Mouse (Mus musculus): ENCODE measurements around the gene Lsmem1. TPM values are rescaled to one million over a fixed set of nuclear protein-coding genes. Genes with fewer than 3 reads are reported as not detected.

Gene Lsmem1
- polyA plus RNA-seq, 1 experiment from 2014 or later: not detected

GRCm38 (mm10) chr12:40200484-40201235 lies 1.4 kb upstream of the Lsmem1 start:
- Histone ChIP-seq H3K4me1 (ENCODE audit: control insufficient read depth, insufficient read depth, low read length) (no peaks in the 10 kb centered on the region), H3K4me2 (replicated peaks; ENCODE audit: low read depth, low read length) (no peak overlapping the region), H3K9me3 (ENCODE audit: control insufficient read depth, low read depth, low read length) (no peaks in the 10 kb centered on the region), H3K4me3 (ENCODE audit: low read depth, low read length) (no peak overlapping the region), H3K9ac (replicated peaks; ENCODE audit: low read depth, low read length) (no peak overlapping the region), H3K27ac (ENCODE audit: low read length) (no peak overlapping the region), H3K36me3 (ENCODE audit: control insufficient read depth, insufficient read depth, low read length) (peaks cover 27% of the 10 kb centered on the region), H3K27me3 (ENCODE audit: control insufficient read depth, insufficient read depth, low read length) (no peaks in the 10 kb centered on the region)
- 79% methylated on average over 6 of the region's 6 CpGs for WGBS
- no peak for ATAC-seq (ENCODE audit: insufficient number of reproducible peaks, insufficient read depth, low FRiP score, low read depth)

GRCm38 (mm10) chr12:40199795-40200402 lies 609 bp upstream of the Lsmem1 start:
- H3K9ac ChIP-seq (replicated peaks; ENCODE audit: low read depth, low read length): no peak overlapping the region
- H3K4me1 ChIP-seq (ENCODE audit: control insufficient read depth, insufficient read depth, low read length): no peaks in the 10 kb centered on the region
- ATAC-seq (ENCODE audit: insufficient number of reproducible peaks, insufficient read depth, low FRiP score, low read depth): no peak
- no peaks in the 10 kb centered on the region for H3K9me3 ChIP-seq (ENCODE audit: control insufficient read depth, low read depth, low read length)
- peaks cover 20% of the 10 kb centered on the region for H3K36me3 ChIP-seq (ENCODE audit: control insufficient read depth, insufficient read depth, low read length)
- no peak overlapping the region for H3K4me3 ChIP-seq (ENCODE audit: low read depth, low read length)
- WGBS: 45% methylated on average over 7 of the region's 7 CpGs
- H3K4me2 ChIP-seq (replicated peaks; ENCODE audit: low read depth, low read length): no peak overlapping the region
- H3K27ac ChIP-seq (ENCODE audit: low read length): no peak overlapping the region
- no peaks in the 10 kb centered on the region for H3K27me3 ChIP-seq (ENCODE audit: control insufficient read depth, insufficient read depth, low read length)

- Histone ChIP-seq H3K27me3 (ENCODE audit: control insufficient read depth, insufficient read depth, low read length) (no peaks in the 10 kb centered on the region), H3K4me1 (ENCODE audit: control insufficient read depth, insufficient read depth, low read length) (no peaks in the 10 kb centered on the region), H3K9ac (replicated peaks; ENCODE audit: low read depth, low read length) (no peak overlapping the region), H3K27ac (ENCODE audit: low read length) (no peak overlapping the region), H3K9me3 (ENCODE audit: control insufficient read depth, low read depth, low read length) (no peaks in the 10 kb centered on the region), H3K4me3 (ENCODE audit: low read depth, low read length) (no peak overlapping the region), H3K4me2 (replicated peaks; ENCODE audit: low read depth, low read length) (no peak overlapping the region), H3K36me3 (ENCODE audit: control insufficient read depth, insufficient read depth, low read length) (peaks cover 9% of the 10 kb centered on the region; the same call in 1 of the 2 replicates)
- ATAC-seq (ENCODE audit: insufficient number of reproducible peaks, insufficient read depth, low FRiP score, low read depth): no peak
- 84% methylated on average over 9 of the region's 9 CpGs for WGBS
Measured at GRCm38 (mm10) chr12:40198427-40198826, 863 bp downstream of the Lsmem1 start.

GRCm38 (mm10) chr12:40198019-40198418 lies 1.3 kb downstream of the Lsmem1 start:
- ATAC-seq (ENCODE audit: insufficient number of reproducible peaks, insufficient read depth, low FRiP score, low read depth): no peak
- no peak overlapping the region for H3K4me3 ChIP-seq (ENCODE audit: low read depth, low read length)
- H3K4me1 ChIP-seq (ENCODE audit: control insufficient read depth, insufficient read depth, low read length): no peaks in the 10 kb centered on the region
- no peak overlapping the region for H3K4me2 ChIP-seq (replicated peaks; ENCODE audit: low read depth, low read length)
- H3K27ac ChIP-seq (ENCODE audit: low read length): no peak overlapping the region
- no peaks in the 10 kb centered on the region for H3K27me3 ChIP-seq (ENCODE audit: control insufficient read depth, insufficient read depth, low read length)
- no peaks in the 10 kb centered on the region for H3K9me3 ChIP-seq (ENCODE audit: control insufficient read depth, low read depth, low read length)
- H3K36me3 ChIP-seq (ENCODE audit: control insufficient read depth, insufficient read depth, low read length): peaks cover 9% of the 10 kb centered on the region; the same call in 1 of the 2 replicates
- no peak overlapping the region for H3K9ac ChIP-seq (replicated peaks; ENCODE audit: low read depth, low read length)
- 82% methylated on average over 5 of the region's 5 CpGs for WGBS

GRCm38 (mm10) chr12:40197511-40197910 lies 1.8 kb downstream of the Lsmem1 start:
- H3K9me3 ChIP-seq (ENCODE audit: control insufficient read depth, low read depth, low read length): no peaks in the 10 kb centered on the region
- ATAC-seq (ENCODE audit: insufficient number of reproducible peaks, insufficient read depth, low FRiP score, low read depth): no peak
- no peak overlapping the region for H3K4me3 ChIP-seq (ENCODE audit: low read depth, low read length)
- no peaks in the 10 kb centered on the region for H3K4me1 ChIP-seq (ENCODE audit: control insufficient read depth, insufficient read depth, low read length)
- H3K9ac ChIP-seq (replicated peaks; ENCODE audit: low read depth, low read length): no peak overlapping the region
- H3K27ac ChIP-seq (ENCODE audit: low read length): no peak overlapping the region
- no peak overlapping the region for H3K4me2 ChIP-seq (replicated peaks; ENCODE audit: low read depth, low read length)
- H3K36me3 ChIP-seq (ENCODE audit: control insufficient read depth, insufficient read depth, low read length): peaks cover 5% of the 10 kb centered on the region; the same call in 1 of the 2 replicates
- H3K27me3 ChIP-seq (ENCODE audit: control insufficient read depth, insufficient read depth, low read length): no peaks in the 10 kb centered on the region

GRCm38 (mm10) chr12:40185474-40185873 lies 13.8 kb downstream of the Lsmem1 start:
- H3K4me3 ChIP-seq (ENCODE audit: low read depth, low read length): no peak overlapping the region
- 89% methylated on average over 3 of the region's 3 CpGs for WGBS
- H3K4me1 ChIP-seq (ENCODE audit: control insufficient read depth, insufficient read depth, low read length): no peaks in the 10 kb centered on the region
- H3K27ac ChIP-seq (ENCODE audit: low read length): no peak overlapping the region
- ATAC-seq (ENCODE audit: insufficient number of reproducible peaks, insufficient read depth, low FRiP score, low read depth): no peak
- no peak overlapping the region for H3K9ac ChIP-seq (replicated peaks; ENCODE audit: low read depth, low read length)
- H3K4me2 ChIP-seq (replicated peaks; ENCODE audit: low read depth, low read length): no peak overlapping the region
- no peaks in the 10 kb centered on the region for H3K27me3 ChIP-seq (ENCODE audit: control insufficient read depth, insufficient read depth, low read length)
- no peaks in the 10 kb centered on the region for H3K9me3 ChIP-seq (ENCODE audit: control insufficient read depth, low read depth, low read length)
- H3K36me3 ChIP-seq (ENCODE audit: control insufficient read depth, insufficient read depth, low read length): no peaks in the 10 kb centered on the region

GRCm38 (mm10) chr12:40177089-40177488 lies 22.2 kb downstream of the Lsmem1 start:
- WGBS: 63% methylated on average over 6 of the region's 6 CpGs

GRCm38 (mm10) chr12:40176158-40176557 lies 23.1 kb downstream of the Lsmem1 start:
- H3K9me3 ChIP-seq (ENCODE audit: control insufficient read depth, low read depth, low read length): no peaks in the 10 kb centered on the region
- no peaks in the 10 kb centered on the region for H3K36me3 ChIP-seq (ENCODE audit: control insufficient read depth, insufficient read depth, low read length)
- ATAC-seq (ENCODE audit: insufficient number of reproducible peaks, insufficient read depth, low FRiP score, low read depth): no peak
- H3K9ac ChIP-seq (replicated peaks; ENCODE audit: low read depth, low read length): no peak overlapping the region
- H3K27me3 ChIP-seq (ENCODE audit: control insufficient read depth, insufficient read depth, low read length): no peaks in the 10 kb centered on the region
- 46% methylated on average over 2 of the region's 2 CpGs for WGBS
- no peak overlapping the region for H3K27ac ChIP-seq (ENCODE audit: low read length)
- H3K4me2 ChIP-seq (replicated peaks; ENCODE audit: low read depth, low read length): no peak overlapping the region
- no peaks in the 10 kb centered on the region for H3K4me1 ChIP-seq (ENCODE audit: control insufficient read depth, insufficient read depth, low read length)
- no peak overlapping the region for H3K4me3 ChIP-seq (ENCODE audit: low read depth, low read length)

More at GRCm38 (mm10) chr12:40177089-40177488, 22.2 kb downstream of the Lsmem1 start:
- no peaks in the 10 kb centered on the region for H3K4me1 ChIP-seq (ENCODE audit: control insufficient read depth, insufficient read depth, low read length)
- no peaks in the 10 kb centered on the region for H3K27me3 ChIP-seq (ENCODE audit: control insufficient read depth, insufficient read depth, low read length)
- H3K4me2 ChIP-seq (replicated peaks; ENCODE audit: low read depth, low read length): no peak overlapping the region
- no peaks in the 10 kb centered on the region for H3K36me3 ChIP-seq (ENCODE audit: control insufficient read depth, insufficient read depth, low read length)
- H3K4me3 ChIP-seq (ENCODE audit: low read depth, low read length): no peak overlapping the region
- ATAC-seq (ENCODE audit: insufficient number of reproducible peaks, insufficient read depth, low FRiP score, low read depth): no peak
- H3K9ac ChIP-seq (replicated peaks; ENCODE audit: low read depth, low read length): no peak overlapping the region
- no peaks in the 10 kb centered on the region for H3K9me3 ChIP-seq (ENCODE audit: control insufficient read depth, low read depth, low read length)
- H3K27ac ChIP-seq (ENCODE audit: low read length): no peak overlapping the region

Data from stomach, embryonic 14.5 days (tissue).